8 mouse cellular contexts compared by ENCODE assay signal in genomic region chr5:104459706-104460455, GRCm38 (mm10). TPM values are rescaled to one million over a fixed set of nuclear protein-coding genes. Genes with fewer than 3 reads are reported as not detected.
DNase-seq lines count a peak whose midpoint lies in the region; ATAC-seq lines count a peak whose summit lies in the region.

No protein-coding gene starts in this region.

- peak; percentile 82 for ATAC-seq in intestine, embryonic 15.5 days
- ATAC-seq in megakaryocyte-erythroid progenitor cell, adult 5-6 weeks (replicated peaks; ENCODE audit: low FRiP score, low TSS enrichment, poor library complexity, severe bottlenecking) = peak; percentile 60
- no peak for ATAC-seq in inflammation-experienced regulatory T-cells, adult 6 months

- peak overlapping the region; percentile 91 for H3K9ac ChIP-seq in intestine, embryonic 15.5 days

- H3K4me2 ChIP-seq in intestine, embryonic 15.5 days (replicated peaks) = peak overlapping the region; percentile 79

- intact Hi-C loops in left cerebral cortex, postnatal 4 days (cut with DNase I) = no loop called here

- WGBS in intestine, embryonic 15.5 days = under 1% methylated on average over 82 of the region's 82 CpGs

- H3K4me1 ChIP-seq in intestine, embryonic 15.5 days (replicated peaks) = 0 out of 2 replicates have a peak, but pooled peaks cover 4% of the 10 kb centered on the region

- no peaks in the 10 kb centered on the region for H3K9me3 ChIP-seq in intestine, embryonic 15.5 days

- peak; percentile 61 to 66 for DNase-seq in adrenal gland, postnatal 36 days
- peak; percentile 76 for DNase-seq in embryo, embryonic 11 days
- peak; percentile 41 to 55 for DNase-seq in gastrocnemius, postnatal 4 days (ENCODE audit: low spot score in 2 of 2)
- DNase-seq in left cerebral cortex, postnatal 4 days = peak; percentile 61
- peak; percentile 71 for DNase-seq in right cerebral cortex, postnatal 4 days

- H3K36me3 ChIP-seq in intestine, embryonic 15.5 days = 0 out of 2 replicates have a peak, but pooled peaks cover 3% of the 10 kb centered on the region

- peak overlapping the region; percentile 98 for H3K4me3 ChIP-seq in intestine, embryonic 15.5 days (replicated peaks)

- H3K27me3 ChIP-seq in intestine, embryonic 15.5 days (replicated peaks) = no peaks in the 10 kb centered on the region

- H3K27ac ChIP-seq in intestine, embryonic 15.5 days = peak overlapping the region; percentile 96

RNA-seq across cellular contexts. Expression of gene Pkd2, which starts 0.6 kb away (rescaled TPM):
- 10 to 100 TPM; 43.4 to 44.1 TPM for total RNA-seq in adrenal gland, postnatal 36 days (2021)
- total RNA-seq in gastrocnemius, postnatal 4 days (2021) = 10 to 100 TPM; 43.1 to 49.2 TPM
- polyA plus RNA-seq in intestine, embryonic 15.5 days (2015; fragmentation: Nextera tagmentation; extraction: Ambion mirVana) = 11.2 and 11.8 TPM in 2 replicates
- total RNA-seq in left cerebral cortex, postnatal 4 days (2021) = 10 to 100 TPM; 28.1 to 29.4 TPM
- total RNA-seq in megakaryocyte-erythroid progenitor cell, adult 5-6 weeks (2014; fragmentation: Nextera tagmentation) = 2.6 and 5.4 TPM in 2 replicates
- 2.4 and 2.6 TPM in 2 replicates for total RNA-seq in megakaryocyte-erythroid progenitor cell, adult 5-6 weeks (2017)
- under 1 TPM in 1 of 3 experiments, not detected in 2; 0.18 TPM for polyA plus RNA-seq in inflammation-experienced regulatory T-cells, adult 6 months (2017; shearing (Covaris generic))

RNA-seq across cellular contexts. Expression of gene Spp1, which starts 25.0 kb away (rescaled TPM):
- total RNA-seq in adrenal gland, postnatal 36 days (2021) = 100 to 1,000 TPM; 126 to 196 TPM
- total RNA-seq in gastrocnemius, postnatal 4 days (2021) = 1 to 10 TPM in 1 of 2 experiments, under 1 TPM in 1; 0.76 to 1.2 TPM
- polyA plus RNA-seq in intestine, embryonic 15.5 days (2015; fragmentation: Nextera tagmentation; extraction: Ambion mirVana) = 78.0 and 101 TPM in 2 replicates
- total RNA-seq in left cerebral cortex, postnatal 4 days (2021) = 10 to 100 TPM in 1 of 2 experiments, 1 to 10 TPM in 1; 6.7 to 11.5 TPM
- total RNA-seq in megakaryocyte-erythroid progenitor cell, adult 5-6 weeks (2014; fragmentation: Nextera tagmentation) = not detected in 2 replicates
- total RNA-seq in megakaryocyte-erythroid progenitor cell, adult 5-6 weeks (2017) = 0.76 TPM in 1 of 2 replicates, not detected in the other
- polyA plus RNA-seq in inflammation-experienced regulatory T-cells, adult 6 months (2017; shearing (Covaris generic)) = 1 to 10 TPM; 1.7 to 8.4 (median 2.4) TPM

RNA-seq across cellular contexts. Expression of gene BC005561, which starts 48.3 kb away (rescaled TPM):
- 10 to 100 TPM in 1 of 2 experiments, 1 to 10 TPM in 1; 8.8 to 12.6 TPM for total RNA-seq in adrenal gland, postnatal 36 days (2021)
- 10 to 100 TPM in 1 of 2 experiments, 1 to 10 TPM in 1; 8.5 to 11.3 TPM for total RNA-seq in gastrocnemius, postnatal 4 days (2021)
- polyA plus RNA-seq in intestine, embryonic 15.5 days (2015; fragmentation: Nextera tagmentation; extraction: Ambion mirVana) = 9.1 and 9.4 TPM in 2 replicates
- 10 to 100 TPM; 14.8 to 15.1 TPM for total RNA-seq in left cerebral cortex, postnatal 4 days (2021)
- 17.4 and 17.6 TPM in 2 replicates for total RNA-seq in megakaryocyte-erythroid progenitor cell, adult 5-6 weeks (2014; fragmentation: Nextera tagmentation)
- 9.7 and 21.9 TPM in 2 replicates for total RNA-seq in megakaryocyte-erythroid progenitor cell, adult 5-6 weeks (2017)
- 1 to 10 TPM; 2.1 to 3.7 (median 2.9) TPM for polyA plus RNA-seq in inflammation-experienced regulatory T-cells, adult 6 months (2017; shearing (Covaris generic))

Comparison
In these comparisons a context has a peak if more than half of its experiments do, and no peak if none do; other contexts are left out.
1. RNA of gene Pkd2, which starts 0.6 kb away (total RNA-seq): 43.1 to 49.2 TPM in gastrocnemius, postnatal 4 days, 43.4 to 44.1 TPM in adrenal gland, postnatal 36 days and 28.1 to 29.4 TPM in left cerebral cortex, postnatal 4 days; 2.4 to 5.4 TPM in megakaryocyte-erythroid progenitor cell, adult 5-6 weeks; every median in the first group is over 4 times any median in the second.
2. RNA of gene Spp1, which starts 25.0 kb away (total RNA-seq): 126 to 196 TPM in adrenal gland, postnatal 36 days; 6.7 to 11.5 TPM in left cerebral cortex, postnatal 4 days, 0.76 to 1.2 TPM in gastrocnemius, postnatal 4 days and 0.76 TPM in megakaryocyte-erythroid progenitor cell, adult 5-6 weeks; every median in the first group is over 10 times any median in the second.
3. Peak in every context shown above with its lines, with median percentiles within 50 percentile points of each other: DNase-seq.